Mouse (Mus musculus) bone marrow macrophage, adult 2 months (primary cell): Measurements from ENCODE around the gene Tmtc2. TPM values are rescaled to one million over a fixed set of nuclear protein-coding genes. Genes with fewer than 3 reads are reported as not detected.

Source experiments
- H3K27ac ChIP-seq: 2 replicates; pipeline ENCODE4 v1.5.1; 2012; ENCODE audit warnings: low read depth, low read length; ENCODE audit not compliant: insufficient read depth
- H3K4me1 ChIP-seq: 2 replicates; pipeline ENCODE4 v1.6.1; 2012; ENCODE audit warnings: low read length; ENCODE audit not compliant: control insufficient read depth, insufficient read depth
- H3K4me3 ChIP-seq: 2 replicates; pipeline ENCODE4 v1.5.1; 2012; ENCODE audit warnings: mild to moderate bottlenecking, low read length, moderate library complexity; ENCODE audit not compliant: insufficient read depth
- CTCF ChIP-seq: IDR thresholded peaks from 2 replicates; pipeline ENCODE4 v1.5.1; 2012; ENCODE audit warnings: low read depth, mild to moderate bottlenecking, low read length, moderate library complexity
- POLR2A ChIP-seq: IDR thresholded peaks from 2 replicates; pipeline ENCODE4 v1.6.1; 2012; ENCODE audit warnings: mild to moderate bottlenecking, low read depth, low read length, borderline replicate concordance
- polyA plus RNA-seq: library from polyadenylated mRNA; stranded (reverse); fragments of >200 nt; gene quantifications from 2 replicates; pipeline ENCODE4 v1.2.4, GENCODE M21; 2012; ENCODE audit not compliant: missing spikeins, insufficient read depth, insufficient read length

Gene Tmtc2
- polyA plus RNA-seq, 1 experiment = 1.3 TPM

DNA sequence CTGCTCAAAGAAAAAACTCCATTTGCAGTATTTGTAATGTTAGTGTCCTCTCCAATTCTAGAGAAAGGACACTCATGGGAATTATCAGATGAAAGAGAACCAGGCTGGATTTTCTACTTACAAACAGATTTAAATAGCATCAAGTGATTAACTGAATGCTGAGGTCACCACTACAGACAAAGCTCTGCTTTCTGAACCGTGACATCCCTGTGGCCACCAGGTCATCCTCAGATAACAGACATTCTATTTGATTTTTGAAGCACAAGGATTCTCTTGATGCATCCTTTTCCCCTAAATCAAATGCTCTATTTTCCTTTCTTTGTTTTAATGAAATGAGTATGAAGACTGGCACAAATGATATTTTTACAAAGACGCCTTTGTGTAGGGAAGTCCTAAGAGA lies 241.4 kb downstream of the Tmtc2 start:
- no peak for TF ChIP-seq POLR2A
- no peak for TF ChIP-seq CTCF
- no peak overlapping the region for H3K27ac ChIP-seq
- no peak overlapping the region for H3K4me3 ChIP-seq
- H3K4me1 ChIP-seq = no peaks in the 10 kb centered on the region

DNA sequence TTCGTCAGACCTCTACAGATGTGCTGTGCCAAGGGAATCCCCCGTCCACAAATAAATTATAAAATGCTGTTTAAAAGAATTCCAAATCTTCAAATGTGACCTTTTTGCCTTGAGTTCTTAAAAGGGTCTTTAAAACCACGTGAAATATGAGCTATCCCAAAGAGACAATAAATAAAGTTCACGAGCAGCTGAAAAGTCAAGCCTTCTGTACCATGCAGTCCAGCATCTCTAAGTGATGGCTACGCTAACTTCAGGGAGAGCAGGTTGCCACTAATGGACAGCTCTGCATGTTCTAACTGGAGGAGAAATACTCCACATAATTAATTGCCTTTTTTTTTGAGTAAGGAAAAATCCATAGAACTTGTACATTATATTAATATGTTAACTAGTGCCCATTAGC lies 243.9 kb downstream of the Tmtc2 start:
- no peak for TF ChIP-seq CTCF
- H3K4me1 ChIP-seq = no peaks in the 10 kb centered on the region
- H3K27ac ChIP-seq = no peak overlapping the region
- no peak overlapping the region for H3K4me3 ChIP-seq

DNA sequence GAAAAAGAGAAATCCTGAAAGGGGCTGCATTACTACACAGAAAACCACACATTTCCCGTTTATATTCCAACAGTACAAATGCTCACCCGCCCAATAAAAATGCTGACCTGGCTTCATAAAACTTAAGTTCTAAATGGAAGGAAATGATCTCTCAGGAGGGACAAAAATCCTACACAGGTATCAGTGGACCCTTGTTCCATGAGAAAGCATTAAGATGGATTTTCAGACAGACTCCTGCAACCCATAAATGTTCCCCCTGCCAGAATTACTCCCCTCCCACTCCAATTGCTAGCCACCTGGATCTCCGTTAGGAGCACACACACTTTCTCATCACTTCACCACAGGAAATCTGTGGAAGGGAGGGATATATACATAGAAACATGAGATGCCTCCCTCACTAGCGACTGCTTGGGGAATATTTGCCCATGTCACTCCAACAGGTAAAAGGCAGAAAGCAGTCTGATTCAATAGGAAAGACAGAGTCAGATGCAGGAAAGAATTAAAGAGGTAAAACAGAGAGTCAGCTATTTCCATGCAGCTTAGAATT lies 250.5 kb downstream of the Tmtc2 start:
- no peak overlapping the region for H3K4me3 ChIP-seq
- H3K4me1 ChIP-seq = no peaks in the 10 kb centered on the region
- H3K27ac ChIP-seq = no peak overlapping the region
- no peak for TF ChIP-seq POLR2A
- TF ChIP-seq CTCF = no peak

DNA sequence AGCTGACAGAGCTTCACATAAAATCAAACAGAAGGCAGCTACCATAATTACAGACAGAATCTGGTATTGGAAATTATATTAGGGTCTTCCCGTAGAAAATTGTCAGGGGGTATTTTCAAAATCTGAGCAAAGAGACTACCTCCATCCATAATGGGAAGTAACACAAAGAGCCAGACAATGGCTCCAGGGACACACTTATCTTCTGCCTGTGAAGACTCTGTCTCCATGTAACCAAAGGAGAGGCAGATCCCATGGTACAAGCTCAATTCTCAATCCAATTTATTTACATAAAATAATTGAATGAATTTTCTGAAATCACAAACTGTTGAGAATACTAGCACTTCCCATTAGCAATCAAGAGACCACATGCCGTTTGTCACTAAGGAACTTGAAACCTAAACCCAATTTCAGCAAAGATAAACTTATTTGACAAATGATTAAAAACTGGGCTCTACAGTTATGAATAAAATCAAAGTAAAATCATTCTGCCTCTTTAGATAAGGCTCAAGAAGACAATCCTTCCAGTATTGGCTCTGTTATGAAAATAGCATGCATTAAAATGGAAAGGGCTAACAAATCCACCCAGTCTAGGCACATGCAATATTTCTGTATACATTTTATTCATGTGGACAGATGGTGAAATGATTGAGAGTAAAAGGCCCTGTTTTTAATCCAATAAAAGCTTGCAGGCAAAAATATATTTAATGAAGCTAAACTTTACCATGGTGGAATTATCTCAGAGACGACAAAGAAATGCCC lies 254.8 kb downstream of the Tmtc2 start:
- H3K27ac ChIP-seq = no peak overlapping the region
- no peak overlapping the region for H3K4me3 ChIP-seq
- no peaks in the 10 kb centered on the region for H3K4me1 ChIP-seq
- no peak for TF ChIP-seq POLR2A
- TF ChIP-seq CTCF = no peak

DNA sequence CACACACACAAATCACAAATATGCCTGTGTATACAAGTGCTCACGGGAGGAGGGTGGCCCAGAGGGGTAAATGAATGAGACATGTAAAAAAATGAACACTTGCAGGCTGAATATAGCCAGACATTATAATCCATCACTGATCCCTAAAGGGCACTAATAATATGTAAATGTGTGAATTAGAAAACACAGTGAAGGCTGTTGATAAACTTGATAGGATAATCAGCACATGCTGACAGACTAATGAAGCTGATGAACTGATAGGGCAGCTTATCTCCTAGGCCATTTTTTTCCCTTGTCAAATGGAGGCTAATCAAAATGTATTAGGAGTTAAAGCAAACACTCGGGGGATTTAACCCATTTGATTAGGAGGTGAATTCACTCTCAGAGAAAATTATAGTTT lies 255.4 kb downstream of the Tmtc2 start:
- no peak for TF ChIP-seq POLR2A
- no peaks in the 10 kb centered on the region for H3K4me1 ChIP-seq

DNA sequence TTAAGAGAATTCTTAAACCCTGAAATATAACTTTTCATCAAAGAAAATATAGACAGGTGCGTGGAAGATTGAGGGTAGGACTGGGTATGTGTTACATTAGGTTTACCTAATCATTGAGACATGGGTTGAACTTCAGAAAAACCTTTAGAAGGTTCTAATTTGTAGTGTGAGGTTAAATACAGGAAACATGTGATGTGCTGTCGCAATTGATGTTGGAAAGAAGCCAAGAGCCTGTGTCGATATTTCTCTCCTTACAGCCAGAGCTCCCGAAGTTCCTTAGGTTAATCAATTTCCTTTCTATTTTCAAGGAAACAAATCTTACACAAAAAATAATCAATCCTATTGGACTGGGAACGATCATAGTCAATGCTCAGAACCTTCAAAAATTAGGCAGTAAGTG lies 261.3 kb downstream of the Tmtc2 start:
- no peak for TF ChIP-seq POLR2A
- no peak for TF ChIP-seq CTCF
- Histone ChIP-seq H3K4me3 (no peak overlapping the region), H3K27ac (no peak overlapping the region), H3K4me1 (no peaks in the 10 kb centered on the region)

More for the DNA sequence above, 255.4 kb downstream of the Tmtc2 start:
- no peak overlapping the region for H3K27ac ChIP-seq
- no peak overlapping the region for H3K4me3 ChIP-seq

DNA sequence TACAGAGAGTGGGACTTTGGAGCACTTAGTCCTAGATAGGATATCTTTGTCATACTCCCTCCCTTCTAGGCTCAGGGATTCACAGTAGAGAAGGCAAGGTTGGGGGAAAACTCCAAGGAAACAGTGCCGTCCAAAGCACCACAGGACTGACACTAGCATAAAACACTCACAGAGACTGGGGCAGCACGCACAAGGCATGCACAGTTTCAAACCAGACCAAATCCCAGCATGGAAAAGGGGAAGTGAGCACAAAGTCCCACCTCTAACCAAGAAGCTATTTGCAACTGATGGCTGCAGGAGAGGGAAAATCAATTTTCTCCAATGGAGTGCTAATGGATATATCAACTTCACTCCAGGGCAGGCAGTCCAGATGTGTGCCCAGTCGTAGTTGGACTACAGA lies 276.7 kb downstream of the Tmtc2 start:
- no peaks in the 10 kb centered on the region for H3K4me1 ChIP-seq
- no peak for TF ChIP-seq POLR2A
- TF ChIP-seq CTCF = no peak
- no peak overlapping the region for H3K4me3 ChIP-seq
- H3K27ac ChIP-seq = no peak overlapping the region

DNA sequence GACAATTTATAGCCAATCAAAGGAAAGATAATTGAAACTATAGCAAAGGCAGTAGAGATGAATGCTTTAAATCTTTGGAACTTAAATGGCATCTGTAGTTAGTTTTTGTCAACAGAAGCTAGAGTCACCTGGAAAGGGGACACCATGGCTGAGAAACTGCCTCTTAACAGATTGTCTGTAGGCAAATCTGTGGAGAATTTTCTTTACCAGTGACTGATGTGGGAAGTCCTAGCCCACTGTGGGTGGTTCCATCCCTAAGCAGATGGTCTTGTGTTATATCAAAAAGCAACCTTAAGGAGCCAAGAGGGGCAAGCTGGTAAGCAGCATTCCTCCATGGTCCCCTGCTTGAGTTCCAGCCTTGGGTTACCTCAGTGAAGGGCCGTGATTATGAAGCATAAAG lies 281.3 kb downstream of the Tmtc2 start:
- Histone ChIP-seq H3K4me3 (no peak overlapping the region), H3K27ac (no peak overlapping the region), H3K4me1 (no peaks in the 10 kb centered on the region)
- TF ChIP-seq CTCF (no peak), POLR2A (no peak)

DNA sequence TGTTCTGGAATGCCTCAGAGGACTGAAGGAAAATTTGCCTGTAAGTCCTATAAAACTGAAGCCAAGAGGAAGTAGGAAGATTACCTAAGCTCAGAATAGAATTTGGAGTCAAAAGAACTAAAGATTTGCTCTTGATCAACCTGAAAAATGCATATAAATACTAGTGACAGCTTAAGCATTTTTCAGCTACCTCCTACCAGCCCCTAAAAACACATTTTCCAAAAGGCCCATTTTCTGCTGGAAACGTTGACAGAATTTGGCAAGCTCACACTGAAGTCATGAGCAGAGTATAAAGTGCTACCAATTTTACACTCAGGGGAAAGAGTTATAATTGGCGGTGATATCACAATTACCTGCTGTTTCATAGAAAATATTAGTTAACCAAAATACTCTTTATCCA lies 285.8 kb downstream of the Tmtc2 start:
- no peak for TF ChIP-seq POLR2A
- no peak for TF ChIP-seq CTCF
- H3K27ac ChIP-seq = no peak overlapping the region
- H3K4me1 ChIP-seq = no peaks in the 10 kb centered on the region

DNA sequence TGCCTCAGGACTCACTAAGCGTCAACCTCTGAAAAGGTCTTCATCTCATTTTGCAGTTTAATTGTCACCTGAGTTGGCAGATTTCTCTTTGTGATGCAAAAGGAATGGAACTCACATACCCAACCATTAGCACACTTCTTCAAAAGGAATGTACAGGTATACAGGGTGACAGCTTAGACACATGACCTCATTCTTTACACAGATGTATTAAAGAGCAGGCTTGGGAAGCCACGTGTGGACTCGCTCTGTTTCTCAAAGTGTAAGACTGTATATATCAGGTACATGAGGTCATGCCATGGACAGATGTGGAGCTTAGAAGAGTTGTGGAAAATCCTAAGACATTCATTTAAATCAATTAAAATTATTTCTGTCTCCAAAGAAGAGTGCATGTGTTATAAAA lies 286.7 kb downstream of the Tmtc2 start:
- no peaks in the 10 kb centered on the region for H3K4me1 ChIP-seq
- H3K4me3 ChIP-seq = no peak overlapping the region
- no peak overlapping the region for H3K27ac ChIP-seq
- TF ChIP-seq POLR2A (no peak), CTCF (no peak)

More for the DNA sequence above, 285.8 kb downstream of the Tmtc2 start:
- no peak overlapping the region for H3K4me3 ChIP-seq
